Mouse (Mus musculus): ENCODE data around the gene Psmd1. TPM values are rescaled to one million over a fixed set of nuclear protein-coding genes. Genes with fewer than 3 reads are reported as not detected.

Gene Psmd1
- total RNA-seq, 2 experiments from 2014 or later: 94.4 to 100 TPM

GRCm38 (mm10) chr1:86154133-86154823 is 90.1 kb downstream of the Psmd1 start, which contains the start of gene Armc9:
Gene Armc9, plus strand, starts transcription at chr1:86154780.
- intact Hi-C loops (cut with DNase I): loop anchor here (10.0 kb wide), 1 partner anchor 89 kb away; the partner anchor contains the start of gene Psmd1
- peak; percentile 91 for DNase-seq (ENCODE audit: low spot score)

GRCm38 (mm10) chr1:86154824-86155164 is 90.6 kb downstream of the Psmd1 start:
- intact Hi-C loops (cut with DNase I): loop anchor here (10.0 kb wide), 1 partner anchor 90 kb away; the partner anchor contains the start of gene Psmd1
- DNase-seq (ENCODE audit: low spot score): no peak

GRCm38 (mm10) chr1:86156075-86156474 is 91.9 kb downstream of the Psmd1 start:
- intact Hi-C loops (cut with DNase I): loop anchor here (10.0 kb wide), 1 partner anchor 91 kb away; the partner anchor contains the start of gene Psmd1
- no peak for DNase-seq (ENCODE audit: low spot score)

- intact Hi-C loops (cut with DNase I): loop anchor here (10.0 kb wide), 1 partner anchor 92 kb away; the partner anchor contains the start of gene Psmd1
- no peak for DNase-seq (ENCODE audit: low spot score)
Measured at GRCm38 (mm10) chr1:86156595-86156994, 92.4 kb downstream of the Psmd1 start.

- intact Hi-C loops (cut with DNase I): no loop called here
- no peak for DNase-seq (ENCODE audit: low spot score)
Measured at GRCm38 (mm10) chr1:86160059-86160458, 95.9 kb downstream of the Psmd1 start.

GRCm38 (mm10) chr1:86160479-86160878 is 96.3 kb downstream of the Psmd1 start:
- DNase-seq (ENCODE audit: low spot score): no peak
- intact Hi-C loops (cut with DNase I): no loop called here

GRCm38 (mm10) chr1:86161061-86161460 is 96.9 kb downstream of the Psmd1 start:
- DNase-seq (ENCODE audit: low spot score): no peak

GRCm38 (mm10) chr1:86174602-86175001 is 110.4 kb downstream of the Psmd1 start:
- DNase-seq (ENCODE audit: low spot score): no peak
- intact Hi-C loops (cut with DNase I): no loop called here

More at GRCm38 (mm10) chr1:86161061-86161460, 96.9 kb downstream of the Psmd1 start:
- intact Hi-C loops (cut with DNase I): no loop called here

- DNase-seq (ENCODE audit: low spot score): no peak
- intact Hi-C loops (cut with DNase I): no loop called here
Measured at GRCm38 (mm10) chr1:86176066-86176465, 111.9 kb downstream of the Psmd1 start.

GRCm38 (mm10) chr1:86178462-86179253 is 114.5 kb downstream of the Psmd1 start:
- intact Hi-C loops (cut with DNase I): loop anchor here (1.0 kb wide), 1 partner anchor 161 kb away; no protein-coding TSS in a partner anchor

GRCm38 (mm10) chr1:86182004-86182709 is 118.0 kb downstream of the Psmd1 start:
- DNase-seq (ENCODE audit: low spot score): no peak
- intact Hi-C loops (cut with DNase I): no loop called here

More at GRCm38 (mm10) chr1:86178462-86179253, 114.5 kb downstream of the Psmd1 start:
- peak; percentile 23 for DNase-seq (ENCODE audit: low spot score)

GRCm38 (mm10) chr1:86183577-86184263 is 119.5 kb downstream of the Psmd1 start:
- intact Hi-C loops (cut with DNase I): no loop called here
- no peak for DNase-seq (ENCODE audit: low spot score)

GRCm38 (mm10) chr1:86186762-86187161 is 122.6 kb downstream of the Psmd1 start:
- DNase-seq (ENCODE audit: low spot score): no peak
- intact Hi-C loops (cut with DNase I): no loop called here

GRCm38 (mm10) chr1:86187856-86188255 is 123.7 kb downstream of the Psmd1 start:
- DNase-seq (ENCODE audit: low spot score): no peak
- intact Hi-C loops (cut with DNase I): no loop called here

GRCm38 (mm10) chr1:86188271-86188670 is 124.1 kb downstream of the Psmd1 start:
- no peak for DNase-seq (ENCODE audit: low spot score)
- intact Hi-C loops (cut with DNase I): no loop called here

Other genes starting within 250 kb of the Psmd1 start
- gene Itm2c, start 170.1 kb upstream of the Psmd1 start, total RNA-seq (2021): 10 to 100 TPM; 62.4 to 66.2 TPM
- not detected for gene 4933407L21Rik, start 135.9 kb upstream of the Psmd1 start, total RNA-seq (2021)
- gene Gpr55, start 103.4 kb upstream of the Psmd1 start, total RNA-seq (2021): not detected
- not detected for gene Spata3, start 47.6 kb upstream of the Psmd1 start, total RNA-seq (2021)
- gene 2810459M11Rik, start 18.5 kb upstream of the Psmd1 start, total RNA-seq (2021): not detected
- gene Htr2b, start 47.6 kb downstream of the Psmd1 start, total RNA-seq (2021): under 1 TPM; 0.10 to 0.20 TPM
- under 1 TPM; 0.65 to 0.95 TPM for gene Gm21972, start 69.2 kb downstream of the Psmd1 start, total RNA-seq (2021)
- gene Armc9, start 90.4 kb downstream of the Psmd1 start, total RNA-seq (2021): 1 to 10 TPM; 3.2 to 3.4 TPM
- under 1 TPM; 0.21 to 0.28 TPM for gene B3gnt7, start 238.4 kb downstream of the Psmd1 start, total RNA-seq (2021)